Mouse (Mus musculus) spleen, postnatal 4 days (tissue): Measurements from ENCODE around the gene Cfap45.
A peak's percentile ranks its signal among the peaks of the same experiment; 100 is the strongest.

Experiments used
- DNase-seq, 2 experiments: peaks; one replicate each; pipeline ENCODE4 v3.0.0; 2022; ENCODE audit warnings: low spot score in 2 of 2

Gene Cfap45

GRCm38 (mm10) chr1:172496030-172496429 is 24.6 kb upstream of the Cfap45 start:
- DNase-seq: no peak

GRCm38 (mm10) chr1:172497428-172497827 is 23.2 kb upstream of the Cfap45 start:
- DNase-seq: no peak

DNA sequence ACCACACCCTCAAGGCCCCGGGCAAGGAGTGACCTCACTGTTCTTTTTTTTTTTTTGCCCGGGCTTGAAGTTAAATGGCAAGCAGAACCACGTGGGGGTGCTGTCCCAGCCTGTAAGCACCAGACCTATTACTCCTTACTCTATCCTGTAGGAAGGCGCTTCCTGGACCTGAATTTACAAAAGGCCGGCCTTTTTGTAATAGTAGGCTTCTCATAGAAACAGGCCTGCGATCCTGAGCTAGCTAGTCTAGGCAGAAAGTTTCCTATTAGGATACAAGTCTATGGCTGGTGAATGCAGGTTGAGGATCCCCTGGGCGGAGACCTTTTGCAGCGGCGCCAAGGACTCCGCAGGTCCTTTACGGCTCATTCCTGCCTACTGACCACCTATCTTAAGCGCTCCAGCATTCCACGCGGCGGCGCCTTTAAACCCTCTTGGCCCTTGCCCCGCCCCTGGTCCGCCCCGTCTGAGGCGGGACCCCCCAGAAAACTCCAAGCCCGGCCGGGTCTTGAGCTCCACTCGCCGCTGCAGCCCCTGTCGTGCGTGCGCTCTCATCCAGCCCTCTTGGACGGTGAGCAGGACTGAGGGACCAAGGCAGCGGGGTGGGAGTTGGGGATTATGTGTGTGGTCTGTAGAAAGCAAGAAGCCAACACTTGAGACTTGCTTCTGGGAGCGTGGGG is 20.7 kb upstream of the Cfap45 start, which contains the start of gene Tagln2:
Tagln2 (plus strand) TSS at position 283 of the 677 bp plus-strand sequence.
- peak; percentile 70 to 83 for DNase-seq

GRCm38 (mm10) chr1:172500451-172501370 is 19.9 kb upstream of the Cfap45 start:
- DNase-seq: peak; percentile 46 to 74

DNA sequence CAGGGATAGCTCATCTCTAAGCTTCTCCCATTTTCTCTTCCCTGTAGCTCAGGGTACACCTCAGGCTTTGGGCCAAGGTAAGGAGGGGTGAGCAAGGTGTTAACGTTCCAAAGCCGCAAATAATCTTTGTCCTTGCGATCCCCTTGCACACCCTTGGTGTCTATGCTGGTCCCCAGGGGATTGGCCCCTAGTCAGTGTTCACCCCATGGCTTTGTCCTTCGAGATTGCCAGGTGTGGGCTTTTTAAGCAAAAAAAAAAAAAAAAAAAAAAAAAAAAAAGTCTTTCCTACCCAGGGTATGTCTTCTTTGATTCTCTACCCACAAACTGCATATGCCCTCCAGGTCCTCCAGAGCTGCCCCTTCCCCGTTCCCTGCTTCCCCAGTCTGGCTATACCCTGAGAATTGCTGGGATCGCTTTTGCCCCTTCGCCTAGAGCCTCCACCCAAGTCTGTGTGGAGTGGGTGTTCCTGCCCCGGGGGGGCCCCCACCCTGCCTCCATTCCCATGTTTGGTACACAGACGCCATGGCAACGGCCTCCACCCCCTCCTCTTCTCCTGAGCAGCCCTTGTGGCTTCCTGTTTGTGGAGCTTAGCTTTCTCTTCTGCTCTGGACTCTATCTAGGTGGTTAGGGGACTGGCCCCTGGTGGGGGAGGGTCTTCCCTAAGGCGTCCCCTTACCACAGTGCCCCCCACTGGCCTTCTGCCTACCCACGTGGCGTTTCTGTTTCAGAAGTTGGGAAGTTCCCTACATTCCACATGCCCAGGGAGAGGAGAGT is 19.0 kb upstream of the Cfap45 start:
- DNase-seq: peak in 1 of 2 experiments; percentile 42

GRCm38 (mm10) chr1:172502145-172503110 is 18.2 kb upstream of the Cfap45 start:
- no peak for DNase-seq

- no peak for DNase-seq
Observed at GRCm38 (mm10) chr1:172503111-172503997, 17.2 kb upstream of the Cfap45 start.

DNA sequence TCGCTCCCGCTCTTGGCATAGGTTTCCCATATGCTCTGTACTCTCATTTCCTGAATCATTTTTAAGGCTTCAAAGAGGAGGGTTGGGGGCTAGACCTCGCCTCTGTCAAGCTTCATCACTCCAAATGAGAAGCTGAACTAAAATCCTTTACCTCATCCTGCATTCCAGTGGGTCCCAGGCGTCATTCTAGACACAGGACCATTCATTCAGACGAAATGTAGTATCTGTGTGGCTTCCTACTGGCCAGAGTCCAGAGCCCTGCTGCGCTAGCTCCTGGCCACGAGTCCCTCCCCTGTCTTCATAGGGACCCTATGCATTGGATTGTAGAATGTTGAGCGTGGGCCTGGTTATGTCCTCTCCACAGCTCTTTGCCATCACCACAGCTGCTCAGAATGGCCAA is 15.8 kb upstream of the Cfap45 start:
- no peak for DNase-seq

- no peak for DNase-seq
Observed at GRCm38 (mm10) chr1:172507001-172507400, 13.6 kb upstream of the Cfap45 start.

DNA sequence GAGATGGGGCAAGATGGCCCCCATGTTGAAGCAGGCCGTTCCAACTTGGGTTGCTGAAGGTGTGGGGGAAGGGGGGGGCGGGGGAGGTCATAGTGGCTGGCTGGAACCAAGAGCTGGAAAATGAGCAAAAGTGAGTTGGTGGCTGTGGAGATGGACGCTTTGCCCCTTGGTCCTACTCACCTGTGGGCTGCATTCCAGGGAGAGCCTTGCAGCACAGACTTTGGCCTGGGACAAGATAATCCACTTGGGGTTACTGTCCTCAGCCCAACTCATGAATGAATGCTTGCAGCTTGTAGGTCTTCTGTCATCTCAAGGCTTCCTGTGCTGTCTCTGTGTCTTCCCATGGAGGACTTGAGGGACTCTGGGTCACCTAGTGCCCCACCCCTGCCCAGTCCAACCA is 12.9 kb upstream of the Cfap45 start:
- no peak for DNase-seq

DNA sequence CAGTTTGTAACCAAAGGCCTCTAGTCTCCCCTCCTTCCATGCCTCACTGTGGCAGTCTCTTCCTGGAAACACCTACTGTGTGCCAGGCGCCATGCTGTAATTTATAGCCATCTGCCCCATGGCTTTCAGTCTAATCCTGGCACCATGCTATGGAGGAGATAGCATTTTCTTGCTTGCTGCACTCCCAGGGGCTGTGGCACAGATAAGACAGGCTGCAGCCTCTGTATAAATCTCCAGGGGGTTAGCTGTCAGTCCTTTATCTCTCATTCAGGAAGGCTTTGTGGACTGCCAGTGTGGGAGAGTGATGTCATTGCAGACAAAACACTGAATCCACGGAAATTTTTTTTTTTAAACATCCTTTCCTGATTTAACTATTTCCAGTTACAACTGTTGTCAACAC is 12.4 kb upstream of the Cfap45 start:
- no peak for DNase-seq

DNA sequence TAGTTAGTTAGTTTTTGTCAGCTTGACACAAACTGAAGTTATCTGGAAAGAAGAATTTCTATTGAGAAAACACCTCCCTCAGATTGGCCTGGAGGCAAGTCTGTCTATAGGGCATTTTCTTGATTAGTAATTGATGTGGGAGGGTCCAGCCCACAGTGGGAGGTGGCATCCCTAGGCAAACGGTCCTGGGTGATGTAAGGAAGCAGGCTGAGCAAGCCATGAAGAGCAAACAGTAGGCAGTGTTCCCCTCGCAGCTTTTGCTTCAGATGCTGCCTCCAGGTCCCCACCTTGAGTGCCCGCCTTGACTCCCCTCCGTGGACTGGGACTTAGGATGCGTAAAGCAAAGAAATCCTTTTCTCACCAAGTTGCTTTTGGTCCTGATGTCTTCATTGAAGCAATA is 11.4 kb upstream of the Cfap45 start:
- no peak for DNase-seq

- DNase-seq: no peak
Observed at GRCm38 (mm10) chr1:172509983-172510382, 10.6 kb upstream of the Cfap45 start.

- no peak for DNase-seq
Observed at GRCm38 (mm10) chr1:172510421-172510972, 10.1 kb upstream of the Cfap45 start.

DNA sequence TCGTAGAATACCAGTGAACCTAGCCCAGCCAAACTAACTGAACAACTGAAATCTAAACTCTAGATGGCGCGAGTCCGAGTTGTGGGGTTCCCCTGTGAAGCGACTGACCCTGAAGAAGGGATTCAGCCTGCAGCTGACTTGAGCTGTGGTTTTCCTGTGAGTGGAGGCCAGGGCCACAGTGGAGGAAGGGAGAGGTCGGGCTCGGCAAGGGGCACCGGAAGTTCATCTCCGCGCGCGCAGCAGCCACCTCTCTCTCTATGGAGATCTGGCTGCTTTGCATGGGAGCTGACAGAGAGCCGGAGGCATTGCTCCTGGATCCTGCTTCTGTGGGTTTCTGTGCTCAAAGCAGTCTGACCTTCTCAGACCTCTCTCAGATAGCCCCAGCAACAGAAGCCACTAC is 7.6 kb upstream of the Cfap45 start:
- peak; percentile 67 to 81 for DNase-seq

GRCm38 (mm10) chr1:172513525-172514212 is 6.9 kb upstream of the Cfap45 start:
- peak; percentile 62 to 79 for DNase-seq

GRCm38 (mm10) chr1:172514213-172514529 is 6.4 kb upstream of the Cfap45 start:
- DNase-seq: no peak

DNA sequence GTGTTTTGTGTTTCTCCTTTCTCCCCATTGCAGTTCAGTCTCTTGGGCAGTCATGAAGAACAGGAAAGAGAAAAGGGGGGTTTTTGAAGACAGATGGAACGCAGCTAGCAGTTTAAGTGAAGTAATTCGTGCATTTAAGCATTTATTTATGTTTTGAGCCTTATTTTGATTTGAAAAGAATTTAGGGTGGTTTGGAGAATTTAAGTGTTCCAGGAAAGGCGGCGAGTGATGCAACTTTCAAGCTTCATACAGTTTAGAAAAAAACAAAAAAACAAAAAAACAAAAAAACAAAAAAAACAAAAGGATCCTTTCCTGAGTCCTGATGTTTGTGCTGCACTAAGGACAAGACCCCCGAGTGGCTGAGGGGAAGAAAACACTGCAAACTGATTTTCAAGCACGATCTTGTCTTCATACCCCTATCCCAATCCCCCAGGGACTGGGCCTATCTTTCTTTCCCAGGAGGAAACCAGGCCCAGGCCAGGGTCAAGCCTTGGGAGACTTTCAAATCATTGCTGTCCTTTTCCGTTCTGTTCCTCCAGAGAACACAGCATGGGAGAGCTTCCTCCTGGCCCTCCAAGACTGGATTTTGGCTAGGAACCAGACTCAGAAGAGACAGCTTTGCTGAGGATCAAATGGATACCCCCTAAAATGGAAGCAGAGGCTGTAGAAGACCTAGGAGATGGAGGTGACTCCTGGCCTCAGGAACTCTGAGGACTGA is 5.9 kb upstream of the Cfap45 start:
- no peak for DNase-seq
